Mouse (Mus musculus): ENCODE measurements around the gene Atf1. TPM values are rescaled to one million over a fixed set of nuclear protein-coding genes. Genes with fewer than 3 reads are reported as not detected.
"Not testable (repeated sequence)": the region's sequence is repeated elsewhere in the genome, so short reads cannot be mapped to it uniquely, and the experiment has no call there.

Atf1 gene
- polyA plus RNA-seq, 1 experiment from 2014 or later = 34.3 TPM

DNA sequence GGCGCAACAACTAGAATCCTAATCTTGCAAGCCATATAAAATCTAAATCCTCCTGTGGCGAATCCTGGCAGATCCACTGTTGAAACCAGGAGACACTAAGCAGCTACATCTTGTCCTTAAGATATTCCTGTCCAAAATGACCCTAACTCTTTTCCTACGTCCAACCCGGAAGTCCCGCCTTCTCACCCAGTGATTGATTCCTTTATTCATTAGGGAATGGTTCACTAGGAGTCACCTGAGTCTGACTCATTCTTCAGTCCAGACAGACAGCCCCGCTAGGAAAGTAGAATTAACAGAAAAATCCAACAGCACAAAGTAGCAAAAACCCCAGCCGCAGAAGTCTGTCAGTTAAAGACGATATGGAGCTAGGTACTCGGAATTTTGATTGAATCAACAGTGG lies 19.7 kb downstream of the Atf1 start:
- ATAC-seq (ENCODE audit: low FRiP score) = no peak
- Histone ChIP-seq H3K9ac (no peak overlapping the region), H3K9me3 (no peaks in the 10 kb centered on the region), H3K4me2 (no peak overlapping the region), H3K27me3 (no peaks in the 10 kb centered on the region), H3K36me3 (replicated peaks) (peaks cover 94% of the 10 kb centered on the region), H3K27ac (no peak overlapping the region), H3K4me1 (no peaks in the 10 kb centered on the region), H3K4me3 (replicated peaks) (no peak overlapping the region)
- WGBS = 96% methylated on average over 9 of the region's 9 CpGs

DNA sequence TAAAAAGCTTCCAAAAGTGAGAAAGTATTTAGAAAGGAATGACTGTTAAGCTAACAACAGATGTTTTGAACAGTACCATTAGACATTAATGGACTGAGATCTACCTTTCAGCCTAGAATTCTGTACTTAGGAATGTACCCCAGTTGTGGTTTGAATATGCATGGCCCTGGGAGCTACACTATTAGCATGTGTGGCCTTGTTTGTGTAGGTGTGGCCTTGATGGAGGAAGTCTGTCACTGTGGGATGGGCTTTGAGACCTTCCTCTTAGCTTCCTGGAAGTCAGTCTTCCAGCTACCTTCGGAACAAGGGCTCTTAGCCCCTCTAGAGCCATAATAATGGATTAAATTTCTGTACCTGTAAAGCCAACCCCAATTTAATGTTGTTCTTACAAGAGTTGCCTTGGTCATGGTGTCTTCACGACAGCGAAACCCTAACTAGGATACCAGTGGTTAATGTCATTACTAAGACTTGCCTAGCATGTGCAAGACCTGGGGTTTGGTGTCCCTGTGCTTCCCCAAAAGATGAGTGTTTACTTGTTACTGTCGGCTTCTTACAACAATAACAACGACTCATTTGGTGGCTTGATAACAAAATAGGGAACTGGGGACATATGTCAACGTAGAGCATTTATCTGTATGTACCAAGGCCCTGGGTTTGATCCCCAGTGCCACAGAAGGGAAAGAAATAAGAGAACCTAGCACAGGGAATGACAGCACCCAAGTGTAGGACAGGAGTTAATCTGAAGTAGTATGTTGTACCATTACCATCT lies 21.2 kb downstream of the Atf1 start:
- no peak overlapping the region for H3K4me3 ChIP-seq (replicated peaks)
- WGBS = 96% methylated on average over 6 of the region's 6 CpGs
- H3K4me2 ChIP-seq = no peak overlapping the region
- H3K27me3 ChIP-seq = no peaks in the 10 kb centered on the region
- no peak overlapping the region for H3K27ac ChIP-seq
- no peaks in the 10 kb centered on the region for H3K4me1 ChIP-seq
- peaks cover 94% of the 10 kb centered on the region for H3K36me3 ChIP-seq (replicated peaks)
- no peaks in the 10 kb centered on the region for H3K9me3 ChIP-seq
- no peak overlapping the region for H3K9ac ChIP-seq
- no peak for ATAC-seq (ENCODE audit: low FRiP score)

DNA sequence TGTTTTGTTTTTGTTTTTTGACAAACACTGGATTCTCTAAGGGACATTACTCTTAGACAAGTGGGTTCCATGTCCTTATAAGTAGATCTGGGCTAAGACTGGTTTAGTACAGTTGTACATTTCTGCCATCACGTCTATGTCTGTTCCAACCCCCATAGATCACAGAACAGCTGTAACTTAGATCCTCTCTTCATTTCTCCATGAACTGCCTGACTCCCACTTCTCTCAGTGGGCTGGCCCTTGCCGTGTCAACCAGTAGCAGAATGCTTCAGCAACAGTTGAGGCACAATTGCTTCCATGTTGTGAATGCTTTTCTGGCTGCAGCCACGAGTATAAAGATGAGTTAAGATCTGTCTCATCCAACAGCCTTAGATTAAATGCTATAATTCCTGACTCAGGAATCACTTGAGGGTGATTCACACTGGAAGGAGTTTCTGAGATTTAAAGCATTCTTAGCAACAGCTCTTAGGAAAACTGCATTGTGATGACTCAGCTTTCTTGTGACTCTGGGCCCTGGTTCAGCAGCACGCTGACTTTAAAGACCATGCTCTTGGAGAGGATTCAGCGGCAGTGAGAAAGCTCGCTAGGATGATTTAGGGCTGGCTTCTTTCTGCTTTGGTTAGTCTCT lies 23.6 kb downstream of the Atf1 start:
- Histone ChIP-seq H3K4me3 (replicated peaks) (no peak overlapping the region), H3K9ac (no peak overlapping the region), H3K27me3 (no peaks in the 10 kb centered on the region), H3K4me1 (no peaks in the 10 kb centered on the region), H3K36me3 (replicated peaks) (peaks cover 97% of the 10 kb centered on the region), H3K9me3 (no peaks in the 10 kb centered on the region), H3K27ac (no peak overlapping the region), H3K4me2 (no peak overlapping the region)
- WGBS = 92% methylated on average over 6 of the region's 6 CpGs
- ATAC-seq (ENCODE audit: low FRiP score) = no peak

- peaks cover 81% of the 10 kb centered on the region for H3K36me3 ChIP-seq (replicated peaks)
- no peak overlapping the region for H3K4me3 ChIP-seq (replicated peaks)
- WGBS = 92% methylated on average over 6 of the region's 6 CpGs
- H3K4me1 ChIP-seq = no peaks in the 10 kb centered on the region
- H3K9ac ChIP-seq = no peak overlapping the region
- no peaks in the 10 kb centered on the region for H3K27me3 ChIP-seq
- no peak overlapping the region for H3K27ac ChIP-seq
- H3K4me2 ChIP-seq = no peak overlapping the region
- ATAC-seq (ENCODE audit: low FRiP score) = no peak
- no peaks in the 10 kb centered on the region for H3K9me3 ChIP-seq
Measured at GRCm38 (mm10) chr15:100256386-100256785, 28.8 kb downstream of the Atf1 start.

DNA sequence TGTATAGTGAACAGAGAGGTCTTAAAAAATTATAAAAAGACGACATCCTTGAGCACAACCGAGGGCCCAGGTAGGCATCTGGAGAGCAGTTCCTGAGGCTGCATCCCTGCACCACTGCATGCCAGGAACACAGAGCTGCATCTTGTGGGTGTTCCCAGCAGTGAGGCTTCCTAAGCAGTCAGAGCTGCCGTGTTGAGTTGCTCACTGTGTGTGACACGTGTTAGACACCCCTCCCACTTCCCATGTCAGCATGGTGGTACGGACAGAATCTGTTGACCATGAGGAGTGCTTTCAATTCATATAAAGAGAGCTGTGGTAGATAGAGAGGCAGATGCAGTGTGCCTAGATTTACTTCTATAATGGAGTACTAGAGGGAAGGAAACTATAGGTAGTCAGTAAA lies 29.7 kb downstream of the Atf1 start:
- Histone ChIP-seq H3K36me3 (replicated peaks) (peaks cover 74% of the 10 kb centered on the region), H3K4me1 (no peaks in the 10 kb centered on the region), H3K27me3 (no peaks in the 10 kb centered on the region), H3K4me3 (replicated peaks) (no peak overlapping the region), H3K9ac (no peak overlapping the region), H3K4me2 (no peak overlapping the region), H3K9me3 (no peaks in the 10 kb centered on the region), H3K27ac (no peak overlapping the region)
- 92% methylated on average over 5 of the region's 5 CpGs for WGBS
- no peak for ATAC-seq (ENCODE audit: low FRiP score)

DNA sequence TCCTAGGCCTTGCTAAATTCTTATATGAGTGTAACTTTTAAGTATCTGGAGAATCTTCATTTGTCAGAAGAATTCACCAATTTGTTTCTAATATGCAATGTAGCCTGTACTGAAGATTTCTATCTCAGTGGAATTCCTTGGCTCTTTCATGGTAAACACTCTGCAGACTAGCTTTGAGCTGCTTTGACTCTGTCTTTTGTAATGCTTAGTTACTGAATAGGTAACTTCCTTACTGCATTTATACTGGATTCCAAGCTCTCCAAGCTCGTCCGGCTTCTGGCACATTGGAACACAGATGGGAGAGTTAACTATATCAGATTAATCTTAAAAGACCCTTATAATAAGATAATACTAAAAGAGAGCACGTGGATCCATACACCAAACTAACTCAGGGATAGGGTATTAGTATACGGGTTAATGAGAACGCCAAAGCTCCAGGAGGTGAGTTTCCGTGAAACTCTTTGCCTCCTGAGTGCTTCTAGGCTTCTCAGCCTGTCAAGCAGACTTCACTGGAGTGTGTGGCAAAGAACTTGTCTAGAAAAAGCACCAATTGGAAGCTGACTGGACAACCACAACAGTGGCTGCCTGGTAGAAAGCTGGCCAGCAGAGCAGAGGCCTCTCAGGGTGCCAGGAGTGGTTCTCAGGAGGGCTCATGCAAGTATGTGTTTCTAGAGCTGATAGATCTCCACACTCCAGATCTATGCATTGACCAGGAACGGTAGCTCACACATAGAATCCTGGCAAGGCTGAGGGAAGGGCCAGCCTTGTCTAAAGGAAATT lies 31.2 kb downstream of the Atf1 start:
- no peak overlapping the region for H3K4me3 ChIP-seq (replicated peaks)
- H3K4me1 ChIP-seq = no peaks in the 10 kb centered on the region
- peaks cover 61% of the 10 kb centered on the region for H3K36me3 ChIP-seq (replicated peaks)
- no peak for ATAC-seq (ENCODE audit: low FRiP score)
- no peak overlapping the region for H3K27ac ChIP-seq
- no peak overlapping the region for H3K9ac ChIP-seq
- no peaks in the 10 kb centered on the region for H3K27me3 ChIP-seq
- WGBS = 95% methylated on average over 7 of the region's 7 CpGs
- H3K4me2 ChIP-seq = no peak overlapping the region
- H3K9me3 ChIP-seq = no peaks in the 10 kb centered on the region

GRCm38 (mm10) chr15:100260351-100260750 lies 32.7 kb downstream of the Atf1 start:
- peaks cover 46% of the 10 kb centered on the region for H3K36me3 ChIP-seq (replicated peaks)

GRCm38 (mm10) chr15:100263246-100263905 lies 35.8 kb downstream of the Atf1 start:
- no peak for ATAC-seq (ENCODE audit: low FRiP score)
- H3K36me3 ChIP-seq (replicated peaks) = peaks cover 20% of the 10 kb centered on the region
- no peak overlapping the region for H3K27ac ChIP-seq
- no peaks in the 10 kb centered on the region for H3K9me3 ChIP-seq
- no peak overlapping the region for H3K4me3 ChIP-seq (replicated peaks)
- H3K4me1 ChIP-seq = no peaks in the 10 kb centered on the region
- no peaks in the 10 kb centered on the region for H3K27me3 ChIP-seq
- 20% methylated on average over 4 of the region's 4 CpGs for WGBS
- H3K9ac ChIP-seq = no peak overlapping the region
- no peak overlapping the region for H3K4me2 ChIP-seq

More at GRCm38 (mm10) chr15:100260351-100260750, 32.7 kb downstream of the Atf1 start:
- H3K4me2 ChIP-seq; H3K9me3 ChIP-seq; H3K4me1 ChIP-seq; H3K9ac ChIP-seq; ATAC-seq (ENCODE audit: low FRiP score); H3K4me3 ChIP-seq (replicated peaks); H3K27me3 ChIP-seq; H3K27ac ChIP-seq: not testable (repeated sequence)
- 92% methylated on average over 6 of the region's 7 CpGs for WGBS

DNA sequence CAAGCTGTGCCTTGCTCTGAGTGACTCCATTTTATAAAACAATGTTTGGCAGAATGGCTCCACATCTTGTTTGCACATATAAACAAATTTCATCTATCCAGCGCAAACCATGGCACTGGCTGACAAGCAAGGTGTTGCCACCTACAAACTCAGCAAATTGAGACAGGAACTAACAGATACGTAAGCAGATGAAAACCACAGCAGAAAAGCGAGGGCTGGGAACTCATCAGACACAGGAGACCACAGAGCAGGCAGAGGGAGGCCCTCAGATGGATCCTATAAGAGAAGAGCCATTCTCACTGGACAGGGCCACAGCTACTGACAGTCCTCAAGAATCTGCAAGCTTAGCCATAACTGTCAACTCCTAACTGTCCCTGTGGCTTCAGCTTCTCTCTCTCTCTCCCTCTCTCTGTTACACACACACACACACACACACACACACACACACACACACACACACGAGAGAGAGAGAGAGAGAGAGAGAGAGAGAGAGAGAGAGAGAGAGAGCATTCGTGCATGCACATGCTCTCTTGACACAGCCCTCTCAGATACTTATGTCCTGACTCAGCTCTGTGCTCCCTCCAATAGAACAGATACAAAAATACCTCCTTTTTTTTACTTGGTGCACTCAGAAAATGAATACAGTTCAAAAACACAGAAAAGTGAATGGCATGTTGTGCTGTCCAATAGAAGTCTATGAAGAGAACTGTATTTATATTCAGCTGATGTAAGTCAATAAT lies 38.1 kb downstream of the Atf1 start:
- Histone ChIP-seq H3K9ac (no peak overlapping the region), H3K4me3 (replicated peaks) (no peak overlapping the region), H3K9me3 (no peaks in the 10 kb centered on the region), H3K27ac (no peak overlapping the region), H3K4me2 (no peak overlapping the region), H3K27me3 (0 out of 2 replicates have a peak, but pooled peaks cover 6% of the 10 kb centered on the region), H3K4me1 (no peaks in the 10 kb centered on the region), H3K36me3 (replicated peaks) (peaks cover 7% of the 10 kb centered on the region)
- ATAC-seq (ENCODE audit: low FRiP score) = no peak
- WGBS = 91% methylated on average over 4 of the region's 5 CpGs

- Histone ChIP-seq H3K4me3 (replicated peaks) (no peak overlapping the region), H3K27me3 (peaks cover 9% of the 10 kb centered on the region; the same call in 1 of the 2 replicates), H3K9me3 (0 out of 2 replicates have a peak, but pooled peaks cover 3% of the 10 kb centered on the region), H3K4me2 (no peak overlapping the region), H3K9ac (no peak overlapping the region), H3K4me1 (no peaks in the 10 kb centered on the region), H3K36me3 (replicated peaks) (no peaks in the 10 kb centered on the region), H3K27ac (no peak overlapping the region)
- WGBS = 75% methylated on average over 2 of the region's 2 CpGs
- no peak for ATAC-seq (ENCODE audit: low FRiP score)
Measured at GRCm38 (mm10) chr15:100268916-100269315, 41.3 kb downstream of the Atf1 start.

- H3K4me2 ChIP-seq = no peak overlapping the region
- H3K27ac ChIP-seq = no peak overlapping the region
- H3K9me3 ChIP-seq = 0 out of 2 replicates have a peak, but pooled peaks cover 3% of the 10 kb centered on the region
- H3K4me3 ChIP-seq (replicated peaks) = no peak overlapping the region
- 13% methylated on average over 9 of the region's 9 CpGs for WGBS
- no peaks in the 10 kb centered on the region for H3K36me3 ChIP-seq (replicated peaks)
- H3K9ac ChIP-seq = no peak overlapping the region
- H3K4me1 ChIP-seq = no peaks in the 10 kb centered on the region
- peaks cover 9% of the 10 kb centered on the region; the same call in 1 of the 2 replicates for H3K27me3 ChIP-seq
- no peak for ATAC-seq (ENCODE audit: low FRiP score)
Measured at GRCm38 (mm10) chr15:100269776-100270175, 42.2 kb downstream of the Atf1 start.
